Mouse (Mus musculus): ENCODE results near the gene Gm5157. TPM values are rescaled to one million over a fixed set of nuclear protein-coding genes. Genes with fewer than 3 reads are reported as not detected.
"Not testable (repeated sequence)": the region's sequence is repeated elsewhere in the genome, so short reads cannot be mapped to it uniquely, and the experiment has no call there.

Gene Gm5157
- total RNA-seq (2014; rRNA removed) (not detected in 2 replicates), polyA plus RNA-seq (2015; fragmentation: Nextera tagmentation; extraction: Ambion mirVana) (not detected in 2 replicates)

DNA sequence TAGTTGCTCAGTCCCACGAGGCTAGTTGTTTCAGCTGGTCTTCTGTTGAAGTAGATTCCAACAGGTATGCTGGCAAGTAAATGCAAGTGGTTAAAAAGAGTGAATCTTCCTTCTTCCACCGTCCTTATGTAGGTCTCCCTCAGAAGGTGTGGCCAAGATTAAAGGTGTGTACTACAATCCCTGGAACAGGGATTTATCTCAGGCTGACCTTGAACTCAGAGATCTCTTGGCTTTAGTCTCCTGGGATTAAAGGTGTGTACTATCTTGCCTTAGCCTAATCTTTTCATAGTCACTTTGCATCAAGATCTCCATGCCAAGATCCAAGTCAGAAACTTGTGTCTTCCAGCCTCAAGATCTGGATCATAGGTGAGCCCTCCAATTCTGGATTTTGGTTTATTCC, at the start of gene Gm5157:
TSS of gene Gm5157 (minus strand) at position 101 of the 400 bp plus-strand sequence.
- H3K27me3 ChIP-seq (ENCODE audit: insufficient read depth, low read length); H3K36me3 ChIP-seq (ENCODE audit: insufficient read depth, low read length); H3K4me3 ChIP-seq (ENCODE audit: low read length); H3K9ac ChIP-seq (replicated peaks; ENCODE audit: low read length); DNase-seq (ENCODE audit: low spot score); H3K9me3 ChIP-seq (ENCODE audit: low read length); ATAC-seq; H3K27ac ChIP-seq; H3K4me1 ChIP-seq (ENCODE audit: insufficient read depth, low read length); H3K4me2 ChIP-seq (ENCODE audit: low read depth, low read length): not testable (repeated sequence)
- 45% methylated on average over 1 of the region's 2 CpGs for WGBS

DNA sequence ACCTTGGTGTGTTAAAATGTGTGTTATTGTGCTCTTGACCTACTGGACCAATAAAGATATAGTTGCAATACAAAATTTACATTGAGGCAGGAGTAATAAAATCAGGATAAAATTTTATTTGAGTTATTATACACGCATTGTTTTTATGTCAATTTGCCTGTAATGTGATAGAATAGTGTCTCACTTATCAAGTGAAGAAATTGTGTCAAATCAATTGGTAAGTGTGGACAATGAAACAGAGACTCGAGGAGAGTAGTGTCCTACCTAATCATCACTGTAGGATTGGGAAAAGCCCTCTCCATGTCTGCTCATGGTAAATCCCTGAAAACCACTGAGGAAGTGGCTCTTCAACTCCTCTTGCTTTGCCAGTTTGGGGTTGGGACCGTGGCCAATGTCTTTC, 28.3 kb downstream of the Gm5157 start, which contains the start of gene Vmn1r123:
TSS of gene Vmn1r123 (plus strand) at position 301 of the 400 bp plus-strand sequence.
- H3K27ac ChIP-seq, result not testable (repeated sequence)
- WGBS, result 8% methylated on average over 1 of the region's 3 CpGs

More for the DNA sequence above, 28.3 kb downstream of the Gm5157 start, which contains the start of gene Vmn1r123:
- not testable (repeated sequence) for H3K36me3 ChIP-seq (ENCODE audit: insufficient read depth, low read length); H3K27me3 ChIP-seq (ENCODE audit: insufficient read depth, low read length); ATAC-seq; H3K4me3 ChIP-seq (ENCODE audit: low read length); H3K4me1 ChIP-seq (ENCODE audit: insufficient read depth, low read length); H3K9ac ChIP-seq (replicated peaks; ENCODE audit: low read length); DNase-seq (ENCODE audit: low spot score); H3K4me2 ChIP-seq (ENCODE audit: low read depth, low read length); H3K9me3 ChIP-seq (ENCODE audit: low read length)

Other genes starting within 250 kb of the Gm5157 start
- gene Vmn1r119, start 178.0 kb downstream of the Gm5157 start, total RNA-seq (2014; rRNA removed), result not detected in 2 replicates
- gene Vmn1r119, start 178.0 kb downstream of the Gm5157 start, polyA plus RNA-seq (2015; fragmentation: Nextera tagmentation; extraction: Ambion mirVana), result not detected in 2 replicates
- not detected in 2 replicates for gene Vmn1r120, start 136.6 kb downstream of the Gm5157 start, total RNA-seq (2014; rRNA removed)
- not detected in 2 replicates for gene Vmn1r120, start 136.6 kb downstream of the Gm5157 start, polyA plus RNA-seq (2015; fragmentation: Nextera tagmentation; extraction: Ambion mirVana)
- not detected in 2 replicates for gene Vmn1r121, start 91.9 kb downstream of the Gm5157 start, total RNA-seq (2014; rRNA removed)
- not detected in 2 replicates for gene Vmn1r121, start 91.9 kb downstream of the Gm5157 start, polyA plus RNA-seq (2015; fragmentation: Nextera tagmentation; extraction: Ambion mirVana)
- gene Vmn1r122, start 56.3 kb downstream of the Gm5157 start, total RNA-seq (2014; rRNA removed), result not detected in 2 replicates
- gene Vmn1r122, start 56.3 kb downstream of the Gm5157 start, polyA plus RNA-seq (2015; fragmentation: Nextera tagmentation; extraction: Ambion mirVana), result not detected in 2 replicates
- not detected in 2 replicates for gene Vmn1r123, start 28.2 kb downstream of the Gm5157 start, total RNA-seq (2014; rRNA removed)
- gene Vmn1r123, start 28.2 kb downstream of the Gm5157 start, polyA plus RNA-seq (2015; fragmentation: Nextera tagmentation; extraction: Ambion mirVana), result not detected in 2 replicates
- not detected in 2 replicates for gene Vmn1r124, start 70.2 kb upstream of the Gm5157 start, total RNA-seq (2014; rRNA removed)
- not detected in 2 replicates for gene Vmn1r124, start 70.2 kb upstream of the Gm5157 start, polyA plus RNA-seq (2015; fragmentation: Nextera tagmentation; extraction: Ambion mirVana)
- gene Vmn1r125, start 81.8 kb upstream of the Gm5157 start, total RNA-seq (2014; rRNA removed), result not detected in 2 replicates
- gene Vmn1r125, start 81.8 kb upstream of the Gm5157 start, polyA plus RNA-seq (2015; fragmentation: Nextera tagmentation; extraction: Ambion mirVana), result not detected in 2 replicates
- not detected in 2 replicates for gene Vmn1r126, start 111.0 kb upstream of the Gm5157 start, total RNA-seq (2014; rRNA removed)
- not detected in 2 replicates for gene Vmn1r126, start 111.0 kb upstream of the Gm5157 start, polyA plus RNA-seq (2015; fragmentation: Nextera tagmentation; extraction: Ambion mirVana)
- not detected in 2 replicates for gene Vmn1r127, start 129.4 kb upstream of the Gm5157 start, total RNA-seq (2014; rRNA removed)
- gene Vmn1r127, start 129.4 kb upstream of the Gm5157 start, polyA plus RNA-seq (2015; fragmentation: Nextera tagmentation; extraction: Ambion mirVana), result not detected in 2 replicates
- not detected in 2 replicates for gene Vmn1r128, start 158.9 kb upstream of the Gm5157 start, total RNA-seq (2014; rRNA removed)
- gene Vmn1r128, start 158.9 kb upstream of the Gm5157 start, polyA plus RNA-seq (2015; fragmentation: Nextera tagmentation; extraction: Ambion mirVana), result not detected in 2 replicates
- gene Vmn1r129, start 170.9 kb upstream of the Gm5157 start, total RNA-seq (2014; rRNA removed), result not detected in 2 replicates
- not detected in 2 replicates for gene Vmn1r129, start 170.9 kb upstream of the Gm5157 start, polyA plus RNA-seq (2015; fragmentation: Nextera tagmentation; extraction: Ambion mirVana)
- not detected in 2 replicates for gene Gm6882, start 242.3 kb upstream of the Gm5157 start, total RNA-seq (2014; rRNA removed)
- not detected in 2 replicates for gene Gm6882, start 242.3 kb upstream of the Gm5157 start, polyA plus RNA-seq (2015; fragmentation: Nextera tagmentation; extraction: Ambion mirVana)